Mouse (Mus musculus) activated CD4-positive, CD25-positive, alpha-beta regulatory T cell, adult 9 weeks (primary cell): ENCODE data around the gene C1qtnf4. TPM values are rescaled to one million over a fixed set of nuclear protein-coding genes. Genes with fewer than 3 reads are reported as not detected.

Experiments
- polyA plus RNA-seq: library from polyadenylated mRNA; unstranded; fragments of 100-300 nt; shearing (Covaris generic); gene quantifications from one replicate; pipeline ENCODE4 v1.2.1, GENCODE M21; 2017

Gene C1qtnf4
- polyA plus RNA-seq, result 1.3 TPM

DNA sequence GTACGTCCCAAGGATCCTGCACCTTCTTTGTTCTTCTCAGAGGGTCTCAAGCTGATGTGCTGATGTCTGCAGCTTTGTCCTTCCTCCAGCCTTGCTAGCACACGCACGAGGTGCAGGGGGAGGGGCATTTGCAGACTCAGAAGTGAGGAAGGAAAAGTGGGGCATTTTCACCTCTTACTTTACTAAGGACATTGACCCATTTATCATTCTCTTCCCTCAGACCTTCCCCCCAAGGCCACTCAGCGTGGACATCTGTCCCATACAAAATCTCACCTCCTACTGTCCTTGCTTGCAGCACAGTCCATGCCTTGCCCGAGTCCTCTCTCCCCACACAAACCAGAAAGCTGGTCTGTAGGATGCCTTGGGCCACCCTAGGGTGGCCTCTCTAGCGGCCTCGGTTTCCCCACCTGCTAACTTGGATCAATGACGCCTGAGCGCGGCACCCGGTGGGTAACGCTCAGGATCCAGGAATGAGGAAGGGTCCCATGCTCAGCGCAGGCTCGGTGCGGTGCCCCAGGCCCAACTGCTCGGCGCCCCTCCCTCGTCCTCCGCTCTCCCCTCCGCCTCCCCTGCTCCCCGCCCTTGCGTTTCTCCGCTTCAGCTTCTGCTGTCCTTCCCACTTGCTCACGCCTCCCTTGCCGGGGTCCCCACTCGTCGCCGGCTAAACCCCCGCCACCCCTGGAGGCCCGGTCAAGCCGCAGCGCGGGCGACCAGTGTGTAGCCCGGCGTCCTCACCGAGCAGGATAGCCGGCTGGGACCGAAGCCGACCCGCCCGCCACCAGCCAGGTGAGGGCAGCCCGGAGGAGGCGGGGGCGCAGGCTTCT lies at the start of gene C1qtnf4:
Gene C1qtnf4 (plus strand): TSS at position 643 of the 824 bp plus-strand sequence.

DNA sequence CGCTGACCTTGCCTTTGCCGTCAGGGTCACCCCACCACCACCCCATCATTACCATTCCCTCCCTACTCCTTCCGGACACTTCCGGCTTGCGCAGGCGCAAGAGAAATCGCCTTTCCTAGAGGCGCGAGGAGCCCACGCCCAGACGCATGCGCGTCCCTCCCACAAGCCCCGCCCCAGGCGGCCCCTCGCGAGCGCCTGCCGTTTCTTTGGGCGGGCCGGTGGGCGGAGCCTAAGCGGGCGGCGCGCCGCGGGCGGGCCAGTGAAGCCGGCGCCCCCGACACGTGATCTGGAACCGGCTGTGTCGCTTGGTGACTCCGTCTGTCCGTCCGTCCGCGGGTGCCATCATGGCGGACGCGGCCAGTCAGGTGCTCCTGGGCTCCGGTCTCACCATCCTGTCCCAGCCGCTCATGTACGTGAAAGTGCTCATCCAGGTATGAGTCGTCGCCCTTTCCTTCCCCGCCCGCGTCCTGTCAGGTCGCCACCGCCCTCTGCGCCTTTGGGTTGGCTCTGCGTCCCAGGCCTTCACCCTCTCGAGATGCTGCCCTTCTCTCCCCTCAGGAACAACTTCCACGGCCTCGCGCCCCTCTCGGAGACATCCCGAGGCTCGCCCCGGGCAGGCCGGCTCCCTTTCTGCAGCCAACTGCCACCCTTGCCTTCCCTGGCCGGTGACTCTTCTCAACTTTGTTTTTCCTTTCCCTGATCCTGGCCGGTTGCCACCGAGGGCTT lies 38.5 kb upstream of the C1qtnf4 start, which contains the start of gene Mtch2:
Gene Mtch2 (plus strand): TSS at position 201 of the 726 bp plus-strand sequence.

DNA sequence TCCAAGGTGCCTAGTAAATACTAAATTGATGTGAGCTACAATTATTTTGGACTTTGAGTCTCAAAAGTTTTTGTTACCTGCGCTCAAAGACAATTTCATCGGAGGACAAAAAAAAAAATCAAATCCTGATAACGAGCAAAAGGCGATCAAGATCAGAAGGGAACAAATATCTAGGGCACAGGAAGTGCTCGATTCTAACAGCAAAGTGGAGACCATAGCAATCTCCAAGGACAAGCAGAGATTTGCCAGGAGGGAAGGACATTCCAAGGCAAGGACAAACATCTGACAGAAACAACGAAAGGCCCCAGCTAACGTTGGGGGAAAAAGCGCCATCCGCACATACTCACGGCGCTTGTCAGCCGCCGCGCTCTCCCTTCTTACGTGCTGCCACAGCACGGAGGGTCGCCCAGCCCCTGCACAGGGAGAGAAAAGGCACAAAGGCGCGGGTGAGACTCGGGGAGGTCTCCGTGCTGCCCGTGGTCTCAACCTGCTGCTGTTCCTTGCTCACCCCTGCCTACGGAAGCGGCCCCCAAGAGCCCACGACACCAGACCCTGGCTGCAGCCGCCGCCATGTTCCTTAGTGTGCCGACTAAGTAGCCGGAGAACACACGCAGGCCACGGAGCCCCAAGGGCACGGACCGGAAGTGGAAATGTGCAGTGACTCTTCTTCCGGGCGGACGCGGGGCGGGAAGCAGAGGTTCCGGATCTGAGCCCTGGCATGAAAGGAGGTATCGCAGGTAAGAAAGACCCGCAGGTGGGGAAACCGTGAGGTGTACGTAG lies 18.6 kb downstream of the C1qtnf4 start, which contains the start of the genes Kbtbd4 and Ndufs3:
Gene Kbtbd4 (plus strand): TSS at position 665 of the 780 bp plus-strand sequence.
Gene Ndufs3 (minus strand): TSS at position 752 of the 780 bp plus-strand sequence.

Other genes with a start within 250 kb of the C1qtnf4 start
- gene Nup160, start 208.6 kb upstream of the C1qtnf4 start, polyA plus RNA-seq, result 45.3 TPM
- gene Fnbp4, start 140.5 kb upstream of the C1qtnf4 start, polyA plus RNA-seq, result 79.2 TPM
- gene Agbl2, start 103.1 kb upstream of the C1qtnf4 start, polyA plus RNA-seq, result not detected
- 149 TPM for gene Mtch2, start 38.7 kb upstream of the C1qtnf4 start, polyA plus RNA-seq
- gene Kbtbd4, start 18.9 kb downstream of the C1qtnf4 start, polyA plus RNA-seq, result 48.9 TPM
- gene Ndufs3, start 19.0 kb downstream of the C1qtnf4 start, polyA plus RNA-seq, result 159 TPM
- gene Celf1, start 54.5 kb downstream of the C1qtnf4 start, polyA plus RNA-seq, result 48.3 TPM
- gene Rapsn, start 149.8 kb downstream of the C1qtnf4 start, polyA plus RNA-seq, result 6.2 TPM
- 282 TPM for gene Psmc3, start 168.1 kb downstream of the C1qtnf4 start, polyA plus RNA-seq
- gene Slc39a13, start 184.6 kb downstream of the C1qtnf4 start, polyA plus RNA-seq, result 36.3 TPM
- 1.2 TPM for gene Spi1, start 196.5 kb downstream of the C1qtnf4 start, polyA plus RNA-seq
- gene Mybpc3, start 232.3 kb downstream of the C1qtnf4 start, polyA plus RNA-seq, result not detected